Mouse (Mus musculus) thymus, adult 2 months (tissue): Measurements from ENCODE around the gene Igsf9.

Experiments used
- CTCF ChIP-seq: fragments of 200-500 bp; IDR thresholded peaks from 2 replicates; pipeline ENCODE4 v1.5.1; 2012; ENCODE audit warnings: mild to moderate bottlenecking, control low read depth, low read length, moderate library complexity, borderline replicate concordance; ENCODE audit not compliant: control insufficient read depth, poor library complexity, insufficient read depth; ENCODE audit errors: extremely low read depth
- POLR2A ChIP-seq: fragments of 200-500 bp; IDR thresholded peaks from 2 replicates; pipeline ENCODE4 v1.6.1; 2012; ENCODE audit warnings: mild to moderate bottlenecking, low read length, control low read depth, moderate library complexity; ENCODE audit not compliant: control insufficient read depth, poor library complexity, insufficient read depth; ENCODE audit errors: extremely low read depth

DNA sequence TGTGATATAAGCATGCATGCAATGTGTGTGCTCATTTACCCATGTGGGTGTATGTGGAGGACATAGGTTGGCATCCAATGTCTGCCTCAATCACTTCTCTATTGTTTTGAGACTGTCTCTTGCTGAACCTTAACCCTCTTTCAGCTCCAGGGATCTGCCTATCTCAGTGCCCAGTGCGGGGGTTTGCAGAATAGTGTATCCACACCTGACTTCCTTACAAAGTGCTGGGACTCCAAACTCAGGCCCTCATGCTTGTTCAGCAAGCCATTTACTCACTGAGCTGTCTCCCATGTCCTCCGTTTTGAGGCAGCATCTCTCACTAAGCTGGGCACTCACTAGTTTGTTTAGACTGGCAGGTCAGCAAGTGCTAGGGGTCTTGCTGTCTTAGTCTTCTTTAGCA, 43.0 kb upstream of the Igsf9 start:
- TF ChIP-seq POLR2A (no peak), CTCF (no peak)
